Mouse (Mus musculus): Measurements from ENCODE around the gene Platr17.

- no peak for TF ChIP-seq EP300 (IDR thresholded peaks at IDR 0.05)
- no peak for TF ChIP-seq CTCF (IDR thresholded peaks at IDR 0.05)
These were observed 44.1 kb downstream of the Platr17 start for GRCm38 (mm10) chr17:33948905-33949537.
